Mouse (Mus musculus): ENCODE measurements around the gene Ap3s2. TPM values are rescaled to one million over a fixed set of nuclear protein-coding genes. Genes with fewer than 3 reads are reported as not detected.
A peak's percentile ranks its signal among the peaks of the same experiment; 100 is the strongest.

The Ap3s2 gene
- total and polyA plus RNA-seq, 3 experiments: 8.3 to 91.2 (median 18.2) TPM

- H3K79me2 ChIP-seq (ENCODE audit: control insufficient read depth, insufficient read depth, low read length, poor library complexity): no peaks in the 10 kb centered on the region
- H3K27ac ChIP-seq (ENCODE audit: control insufficient read depth, low read depth, low read length): no peak overlapping the region
- no peak for TF ChIP-seq NRF1 (IDR thresholded peaks at IDR 0.05; ENCODE audit: insufficient read depth, low read depth, low read length, poor library complexity, severe bottlenecking)
- peak; percentile 22; the same call in 1 of the 2 replicates for TF ChIP-seq SMC3 (IDR thresholded peaks at IDR 0.05; ENCODE audit: low read depth, low read length)
- peak; percentile 20 for TF ChIP-seq RAD21 (IDR thresholded peaks at IDR 0.05; ENCODE audit: low read depth, low read length)
- TF ChIP-seq CTCF (IDR thresholded peaks at IDR 0.05 in 2 of 3, conservative IDR thresholded peaks at IDR 0.05 in 1 of 3; ENCODE audit: control insufficient read depth in 1 of 3, insufficient read depth in 1 of 3, low read depth in 2 of 3, low read length in 3 of 3, poor library complexity in 1 of 3, severe bottlenecking in 1 of 3): peak; percentile 11 to 42 (median 33); a peak in 3 of 6 replicates
- H3K4me3 ChIP-seq (ENCODE audit: control insufficient read depth in 1 of 2, insufficient read depth in 1 of 2, low read depth in 2 of 2, low read length in 2 of 2): no peak overlapping the region
- H3K4me1 ChIP-seq (ENCODE audit: control insufficient read depth in 1 of 2, insufficient read depth in 2 of 2, low read length in 2 of 2): no peaks in the 10 kb centered on the region
- peaks cover 3 to 16% of the 10 kb centered on the region in 2 experiments; a peak in 2 of 4 replicates for H3K27me3 ChIP-seq (ENCODE audit: control insufficient read depth in 1 of 2, insufficient read depth in 2 of 2, low read length in 2 of 2)
- no peaks in the 10 kb centered on the region for H3K9me3 ChIP-seq (replicated peaks; ENCODE audit: insufficient read depth, low read length)
- no peaks in the 10 kb centered on the region for H3K36me3 ChIP-seq (ENCODE audit: control insufficient read depth in 1 of 2, insufficient read depth in 2 of 2, low read length in 2 of 2)
- no peak overlapping the region for H3K9ac ChIP-seq (ENCODE audit: control insufficient read depth, low read depth, low read length, poor library complexity, severe bottlenecking)
- peak; percentile 19 for DNase-seq (ENCODE audit: low read depth, low spot score)
Observed at GRCm38 (mm10) chr7:79951038-79951437, 30.6 kb upstream of the Ap3s2 start.

DNA sequence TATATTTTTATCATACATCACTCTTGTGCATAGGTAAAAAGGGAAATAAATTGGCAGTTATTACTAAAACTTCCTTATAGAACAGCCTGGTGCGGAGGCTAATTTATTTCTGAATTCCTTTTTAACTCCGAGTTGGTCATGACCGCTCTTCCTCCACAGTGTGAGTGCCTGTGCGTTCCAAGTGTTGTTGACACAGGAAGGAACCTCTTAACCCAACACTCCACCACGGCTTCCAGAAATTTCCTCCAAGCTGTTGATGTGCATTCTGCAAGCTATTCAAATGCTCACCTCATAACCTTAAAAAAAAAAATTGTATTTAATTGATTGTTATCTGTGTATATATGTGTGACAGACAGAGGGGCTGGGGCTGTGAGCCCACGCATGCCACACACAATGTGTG is 29.8 kb upstream of the Ap3s2 start:
- Histone ChIP-seq H3K9me3 (replicated peaks; ENCODE audit: insufficient read depth, low read length) (no peaks in the 10 kb centered on the region), H3K36me3 (ENCODE audit: control insufficient read depth in 1 of 2, insufficient read depth in 2 of 2, low read length in 2 of 2) (no peaks in the 10 kb centered on the region), H3K27ac (ENCODE audit: control insufficient read depth, low read depth, low read length) (no peak overlapping the region), H3K27me3 (ENCODE audit: control insufficient read depth in 1 of 2, insufficient read depth in 2 of 2, low read length in 2 of 2) (peaks cover 3 to 16% of the 10 kb centered on the region in 2 experiments; a peak in 2 of 4 replicates), H3K9ac (ENCODE audit: control insufficient read depth, low read depth, low read length, poor library complexity, severe bottlenecking) (no peak overlapping the region), H3K4me1 (ENCODE audit: control insufficient read depth in 1 of 2, insufficient read depth in 2 of 2, low read length in 2 of 2) (no peaks in the 10 kb centered on the region), H3K4me3 (ENCODE audit: control insufficient read depth in 1 of 2, insufficient read depth in 1 of 2, low read depth in 2 of 2, low read length in 2 of 2) (no peak overlapping the region), H3K79me2 (ENCODE audit: control insufficient read depth, insufficient read depth, low read length, poor library complexity) (no peaks in the 10 kb centered on the region)
- no peak for DNase-seq (ENCODE audit: low read depth, low spot score)
- TF ChIP-seq BHLHE40 (IDR thresholded peaks at IDR 0.05; ENCODE audit: borderline replicate concordance, low read depth, low read length) (no peak), E2F4 (IDR thresholded peaks at IDR 0.05; ENCODE audit: borderline replicate concordance, low read depth, low read length) (no peak), RAD21 (IDR thresholded peaks at IDR 0.05; ENCODE audit: low read depth, low read length) (no peak), SIN3A (IDR thresholded peaks at IDR 0.05; ENCODE audit: low read length) (no peak), GABPA (IDR thresholded peaks at IDR 0.05; ENCODE audit: low read depth, low read length) (no peak), ZKSCAN1 (IDR thresholded peaks at IDR 0.05; ENCODE audit: low read depth, low read length) (no peak), USF1 (IDR thresholded peaks at IDR 0.05; ENCODE audit: low read depth, low read length) (no peak), TCF12 (IDR thresholded peaks at IDR 0.05; ENCODE audit: low read depth, low read length) (no peak), HCFC1 (IDR thresholded peaks at IDR 0.05; ENCODE audit: low read depth, low read length) (no peak), CHD2 (IDR thresholded peaks at IDR 0.05; ENCODE audit: low read length) (no peak), KAT2A (conservative IDR thresholded peaks at IDR 0.05; ENCODE audit: low read depth, low read length) (no peak), ELF1 (IDR thresholded peaks at IDR 0.05; ENCODE audit: low read depth, low read length) (no peak), MXI1 (IDR thresholded peaks at IDR 0.05; ENCODE audit: low read depth, low read length) (no peak), ETS1 (IDR thresholded peaks at IDR 0.05; ENCODE audit: low read depth, low read length) (no peak), RCOR1 (IDR thresholded peaks at IDR 0.05; ENCODE audit: low read depth, low read length) (no peak)

Measured in MEL (cell line).